Mouse (Mus musculus) hindbrain, embryonic 14.5 days (tissue): Measurements from ENCODE around the gene Trim41. TPM values are rescaled to one million over a fixed set of nuclear protein-coding genes. Genes with fewer than 3 reads are reported as not detected.
A peak's percentile ranks its signal among the peaks of the same experiment; 100 is the strongest.
"Not testable (repeated sequence)": the region's sequence is repeated elsewhere in the genome, so short reads cannot be mapped to it uniquely, and the experiment has no call there.

Experiments used
- ATAC-seq: fragments of 200-750 bp; cut with Nextera tagmentation; 2 replicates; pipeline ENCODE4 v1.8.0; 2017; ENCODE audit warnings: moderate number of reproducible peaks, mild to moderate bottlenecking, moderate TSS enrichment, moderate library complexity; ENCODE audit not compliant: low FRiP score
- DNase-seq: peaks from one replicate; pipeline ENCODE4 v3.0.0-alpha.2; 2015; ENCODE audit warnings: low spot score
- H3K27ac ChIP-seq: fragments of 300-500 bp; sonication (generic); 2 replicates; pipeline ENCODE4 v1.5.1; 2014; ENCODE audit warnings: mild to moderate bottlenecking, moderate library complexity
- H3K27me3 ChIP-seq: fragments of 300-500 bp; sonication (generic); 2 replicates; pipeline ENCODE4 v1.6.1; 2014; ENCODE audit warnings: mild to moderate bottlenecking, low read length, mixed read lengths; ENCODE audit not compliant: control insufficient read depth, insufficient read depth
- H3K36me3 ChIP-seq: fragments of 300-500 bp; sonication (generic); replicated peaks from 2 replicates; pipeline ENCODE4 v1.6.1; 2014; ENCODE audit not compliant: control insufficient read depth, insufficient read depth
- H3K4me1 ChIP-seq: fragments of 300-500 bp; sonication (generic); replicated peaks from 2 replicates; pipeline ENCODE4 v1.6.1; 2014; ENCODE audit warnings: antibody characterized with exemption, low read length, mixed read lengths; ENCODE audit not compliant: control insufficient read depth, insufficient read depth
- H3K4me2 ChIP-seq: fragments of 300-500 bp; sonication (generic); replicated peaks from 2 replicates; pipeline ENCODE4 v1.6.1; 2014; ENCODE audit warnings: mild to moderate bottlenecking, moderate library complexity
- H3K4me3 ChIP-seq: fragments of 300-500 bp; sonication (generic); replicated peaks from 2 replicates; pipeline ENCODE4 v1.5.1; 2014; ENCODE audit warnings: mild to moderate bottlenecking, low read length
- H3K9ac ChIP-seq: fragments of 300-500 bp; sonication (generic); 2 replicates; pipeline ENCODE4 v1.6.1; 2014
- H3K9me3 ChIP-seq: fragments of 300-500 bp; sonication (generic); 2 replicates; pipeline ENCODE4 v1.6.1; 2016; ENCODE audit warnings: low read length; ENCODE audit not compliant: control insufficient read depth
- WGBS: fragments of 180-500 bp; shearing (Covaris S2); extraction: QIAGEN DNeasy Blood & Tissue Kit; methylation state at CpG from one replicate; pipeline ENCODE4 v1.1.7; 2014; 5-methylcytosine and 5-hydroxymethylcytosine counted together
- polyA plus RNA-seq: library from polyadenylated mRNA; unstranded; fragments of >200 nt; fragmentation: Nextera tagmentation; extraction: Ambion mirVana; gene quantifications from 2 replicates; pipeline ENCODE4 v1.2.1, GENCODE M21; 2014

Gene Trim41
- polyA plus RNA-seq, 1 experiment from 2014 or later = 5.6 TPM

GRCm38 (mm10) chr11:48831273-48831672 lies 14.1 kb upstream of the Trim41 start:
- H3K4me3 ChIP-seq = no peak overlapping the region
- H3K9me3 ChIP-seq = no peaks in the 10 kb centered on the region
- no peak overlapping the region for H3K4me2 ChIP-seq
- peaks cover 6% of the 10 kb centered on the region; the same call in 1 of the 2 replicates for H3K4me1 ChIP-seq
- no peak overlapping the region for H3K9ac ChIP-seq
- ATAC-seq (no peak), DNase-seq (no peak)
- no peak overlapping the region for H3K27ac ChIP-seq
- 79% methylated on average over 2 of the region's 2 CpGs for WGBS
- no peaks in the 10 kb centered on the region for H3K36me3 ChIP-seq
- H3K27me3 ChIP-seq = 0 out of 2 replicates have a peak, but pooled peaks cover 3% of the 10 kb centered on the region

- DNase-seq (no peak), ATAC-seq (no peak)
- Histone ChIP-seq H3K9ac (no peak overlapping the region), H3K27ac (no peak overlapping the region), H3K4me2 (no peak overlapping the region), H3K9me3 (no peaks in the 10 kb centered on the region), H3K27me3 (no peaks in the 10 kb centered on the region), H3K4me1 (peaks cover 6% of the 10 kb centered on the region; the same call in 1 of the 2 replicates), H3K4me3 (no peak overlapping the region), H3K36me3 (no peaks in the 10 kb centered on the region)
- 85% methylated on average over 2 of the region's 2 CpGs for WGBS
These were observed 13.1 kb upstream of the Trim41 start for GRCm38 (mm10) chr11:48830279-48830678.

- no peak overlapping the region for H3K9ac ChIP-seq
- H3K4me3 ChIP-seq = no peak overlapping the region
- ATAC-seq (no peak), DNase-seq (no peak)
- peaks cover 13% of the 10 kb centered on the region; the same call in 1 of the 2 replicates for H3K4me1 ChIP-seq
- no peak overlapping the region for H3K27ac ChIP-seq
- H3K36me3 ChIP-seq = no peaks in the 10 kb centered on the region
- no peaks in the 10 kb centered on the region for H3K9me3 ChIP-seq
- H3K4me2 ChIP-seq = no peak overlapping the region
- peaks cover 16% of the 10 kb centered on the region for H3K27me3 ChIP-seq
- 73% methylated on average over 6 of the region's 6 CpGs for WGBS
These were observed 10.8 kb upstream of the Trim41 start for GRCm38 (mm10) chr11:48827926-48828325.

GRCm38 (mm10) chr11:48826752-48827096 lies 9.6 kb upstream of the Trim41 start:
- Histone ChIP-seq H3K27ac (0 out of 2 replicates have a peak overlapping the region, but pooled peaks have one; percentile 14), H3K27me3 (peaks cover 24% of the 10 kb centered on the region), H3K9me3 (no peaks in the 10 kb centered on the region), H3K4me2 (peak overlapping the region; percentile 56), H3K9ac (peak overlapping the region; percentile 34; the same call in 1 of the 2 replicates), H3K36me3 (no peaks in the 10 kb centered on the region), H3K4me1 (peaks cover 13% of the 10 kb centered on the region; the same call in 1 of the 2 replicates), H3K4me3 (peak overlapping the region; percentile 41)
- DNase-seq (no peak), ATAC-seq (no peak)
- WGBS = 0% methylated on average over 6 of the region's 6 CpGs

GRCm38 (mm10) chr11:48825979-48826751 lies 9.0 kb upstream of the Trim41 start, which contains the start of the genes Trim7 and Gm12184:
Gene Trim7 (plus strand): TSS chr11:48826140.
Gene Gm12184 (minus strand): TSS chr11:48826655.
- Histone ChIP-seq H3K27ac (0 out of 2 replicates have a peak within 1 kb of the TSS, but pooled peaks have one; percentile 43), H3K27me3 (peaks cover 24% of the 10 kb centered on the region), H3K9ac (peak within 1 kb of the TSS; percentile 36; the same call in 1 of the 2 replicates), H3K4me1 (peaks cover 13% of the 10 kb centered on the region; the same call in 1 of the 2 replicates), H3K4me2 (peak within 1 kb of the TSS; percentile 56), H3K4me3 (peak within 1 kb of the TSS; percentile 41)
- under 1% methylated on average over 45 of the region's 92 CpGs for WGBS
- ATAC-seq = peak; percentile 74
- DNase-seq, H3K9me3 ChIP-seq, H3K36me3 ChIP-seq: not testable (repeated sequence)

- WGBS = 7% methylated on average over 22 of the region's 22 CpGs
- no peaks in the 10 kb centered on the region for H3K36me3 ChIP-seq
- H3K9me3 ChIP-seq = no peaks in the 10 kb centered on the region
- H3K27ac ChIP-seq = no peak overlapping the region
- no peak overlapping the region for H3K9ac ChIP-seq
- H3K4me2 ChIP-seq = peak overlapping the region; percentile 50
- H3K27me3 ChIP-seq = peaks cover 24% of the 10 kb centered on the region
- no peak for ATAC-seq
- peak overlapping the region; percentile 25 for H3K4me3 ChIP-seq
- DNase-seq = no peak
- peaks cover 13% of the 10 kb centered on the region; the same call in 1 of the 2 replicates for H3K4me1 ChIP-seq
These were observed 7.2 kb upstream of the Trim41 start for GRCm38 (mm10) chr11:48824311-48824830.

- 0 out of 2 replicates have a peak, but pooled peaks have one; percentile 35 for ATAC-seq
- Histone ChIP-seq H3K9me3 (no peaks in the 10 kb centered on the region), H3K4me1 (peaks cover 13% of the 10 kb centered on the region; the same call in 1 of the 2 replicates), H3K4me2 (peak overlapping the region; percentile 50), H3K27ac (no peak overlapping the region), H3K27me3 (peaks cover 24% of the 10 kb centered on the region), H3K36me3 (no peaks in the 10 kb centered on the region), H3K9ac (no peak overlapping the region), H3K4me3 (peak overlapping the region; percentile 25)
- 2% methylated on average over 15 of the region's 15 CpGs for WGBS
- DNase-seq = peak; percentile 89
These were observed 6.4 kb upstream of the Trim41 start for GRCm38 (mm10) chr11:48823536-48823972.

- peaks cover 16% of the 10 kb centered on the region; the same call in 1 of the 2 replicates for H3K4me1 ChIP-seq
- H3K27ac ChIP-seq = no peak overlapping the region
- H3K36me3 ChIP-seq = no peaks in the 10 kb centered on the region
- no peak overlapping the region for H3K9ac ChIP-seq
- H3K9me3 ChIP-seq = no peaks in the 10 kb centered on the region
- ATAC-seq (no peak), DNase-seq (no peak)
- H3K27me3 ChIP-seq = peaks cover 24% of the 10 kb centered on the region
- 34% methylated on average over 14 of the region's 14 CpGs for WGBS
- H3K4me3 ChIP-seq = peak overlapping the region; percentile 25
- H3K4me2 ChIP-seq = peak overlapping the region; percentile 50
These were observed 5.8 kb upstream of the Trim41 start for GRCm38 (mm10) chr11:48822768-48823512.

- H3K9ac ChIP-seq, DNase-seq, H3K4me3 ChIP-seq, H3K4me2 ChIP-seq, H3K27ac ChIP-seq, ATAC-seq, H3K9me3 ChIP-seq, H3K36me3 ChIP-seq: not testable (repeated sequence)
- Histone ChIP-seq H3K4me1 (peaks cover 13% of the 10 kb centered on the region), H3K27me3 (peaks cover 24% of the 10 kb centered on the region)
- 86% methylated on average over 14 of the region's 14 CpGs for WGBS
These were observed 4.1 kb upstream of the Trim41 start for GRCm38 (mm10) chr11:48821299-48821698.
